Mouse (Mus musculus): ENCODE results near the gene Tnfrsf14.

- no peak for TF ChIP-seq CTCF (IDR thresholded peaks at IDR 0.05; ENCODE audit: low read depth)
- TF ChIP-seq EP300 (IDR thresholded peaks at IDR 0.05; ENCODE audit: low read depth), result no peak
These were observed 45.8 kb upstream of the Tnfrsf14 start for GRCm38 (mm10) chr4:154974163-154974611.
